Mouse (Mus musculus) thymus, postnatal 36 days (tissue): ENCODE results near the gene Rnf214.
A peak's percentile ranks its signal among the peaks of the same experiment; 100 is the strongest.

Experiments
- DNase-seq, 2 experiments: peaks; one replicate each; pipeline ENCODE4 v3.0.0; 2022; ENCODE audit warnings: mixed read lengths in 2 of 2

Rnf214 gene

DNA sequence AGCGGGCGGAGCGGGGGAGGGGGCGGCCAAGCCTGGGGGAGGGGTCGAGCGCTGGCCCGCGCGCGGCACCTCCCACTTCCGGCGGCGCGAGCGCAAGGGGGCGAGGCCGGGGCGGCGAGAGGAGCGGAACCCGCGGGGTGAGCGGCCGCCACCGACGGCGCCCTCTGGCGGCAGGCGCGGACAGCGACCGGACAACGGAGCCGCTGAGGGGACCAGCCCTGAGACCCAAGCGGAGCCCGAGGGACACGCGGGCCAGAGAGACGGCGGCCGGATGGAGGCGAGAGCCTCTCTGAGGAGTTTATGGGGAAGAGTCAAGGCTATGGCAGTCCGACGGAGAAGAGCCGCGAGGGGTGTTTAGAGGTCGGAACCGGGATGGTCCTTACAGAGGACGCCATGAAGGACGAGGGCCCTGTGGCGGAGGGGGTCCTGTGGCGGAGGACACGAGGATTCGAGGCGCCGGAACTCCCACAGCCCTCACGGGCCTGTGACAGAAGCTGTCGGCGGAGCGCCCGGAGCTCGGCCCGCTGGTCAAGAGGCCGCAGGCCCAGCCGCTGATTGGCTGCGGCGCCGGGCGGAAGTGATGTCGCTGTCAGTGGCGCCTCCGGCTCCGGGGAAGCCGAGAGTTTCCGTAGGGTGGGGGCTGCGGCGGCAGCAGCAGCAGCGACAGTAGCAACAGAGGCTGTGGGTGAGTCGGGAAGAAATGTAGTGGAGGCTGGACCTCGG lies at the start of gene Rnf214, which contains the start of gene Pcsk7:
Gene Rnf214 (minus strand): TSS at position 557 of the 723 bp plus-strand sequence.
Gene Pcsk7 (plus strand): TSS at position 143 of the 723 bp plus-strand sequence.
- peak; percentile 90 to 91 for DNase-seq

DNA sequence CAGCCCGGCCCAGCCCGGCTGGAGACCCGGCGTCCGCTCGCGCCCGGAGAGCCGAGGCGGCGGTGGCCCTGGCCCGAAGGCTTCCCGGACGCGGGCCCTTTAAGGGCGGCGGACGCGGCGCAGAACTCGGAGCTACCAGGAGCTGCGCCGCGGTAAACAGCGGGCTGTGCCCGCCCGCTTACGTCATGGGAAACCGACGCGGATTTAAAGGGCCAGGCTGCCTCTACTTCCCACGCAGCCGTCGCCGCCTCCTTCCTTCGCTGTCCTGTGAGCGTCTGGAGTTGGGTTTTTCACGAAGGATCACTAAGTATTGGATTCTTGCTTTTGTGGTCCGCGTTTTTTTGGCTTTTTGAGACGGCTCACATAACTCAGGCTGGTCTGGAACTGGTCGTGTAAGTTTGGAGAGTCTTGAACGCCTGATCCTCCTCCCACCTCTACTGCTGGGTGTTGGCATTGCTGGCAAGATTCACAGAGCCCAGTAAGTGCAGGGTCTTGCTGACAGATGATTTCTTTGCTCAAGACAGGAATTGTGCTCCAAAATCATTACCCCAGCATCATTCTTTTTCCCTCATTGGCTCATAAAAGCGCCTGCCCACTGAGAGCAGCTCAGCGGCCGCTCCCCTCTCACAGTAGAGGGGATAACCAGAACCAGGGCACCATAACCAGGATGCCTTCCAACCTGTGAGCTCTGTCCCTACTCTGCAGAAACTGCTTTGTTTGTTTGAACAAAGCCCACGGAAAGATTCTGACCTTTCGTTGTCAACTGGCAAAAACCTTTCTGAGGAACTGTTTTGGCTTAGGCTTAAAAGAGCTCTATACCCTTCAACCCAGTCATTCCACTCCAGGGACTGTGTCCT lies 48.6 kb upstream of the Rnf214 start, which contains the start of gene Sidt2:
Gene Sidt2 (minus strand): TSS at position 152 of the 857 bp plus-strand sequence.
- DNase-seq: peak; percentile 87 to 91

GRCm38 (mm10) chr9:45954294-45955106 lies 47.8 kb upstream of the Rnf214 start:
- peak; percentile 40 to 63 for DNase-seq

DNA sequence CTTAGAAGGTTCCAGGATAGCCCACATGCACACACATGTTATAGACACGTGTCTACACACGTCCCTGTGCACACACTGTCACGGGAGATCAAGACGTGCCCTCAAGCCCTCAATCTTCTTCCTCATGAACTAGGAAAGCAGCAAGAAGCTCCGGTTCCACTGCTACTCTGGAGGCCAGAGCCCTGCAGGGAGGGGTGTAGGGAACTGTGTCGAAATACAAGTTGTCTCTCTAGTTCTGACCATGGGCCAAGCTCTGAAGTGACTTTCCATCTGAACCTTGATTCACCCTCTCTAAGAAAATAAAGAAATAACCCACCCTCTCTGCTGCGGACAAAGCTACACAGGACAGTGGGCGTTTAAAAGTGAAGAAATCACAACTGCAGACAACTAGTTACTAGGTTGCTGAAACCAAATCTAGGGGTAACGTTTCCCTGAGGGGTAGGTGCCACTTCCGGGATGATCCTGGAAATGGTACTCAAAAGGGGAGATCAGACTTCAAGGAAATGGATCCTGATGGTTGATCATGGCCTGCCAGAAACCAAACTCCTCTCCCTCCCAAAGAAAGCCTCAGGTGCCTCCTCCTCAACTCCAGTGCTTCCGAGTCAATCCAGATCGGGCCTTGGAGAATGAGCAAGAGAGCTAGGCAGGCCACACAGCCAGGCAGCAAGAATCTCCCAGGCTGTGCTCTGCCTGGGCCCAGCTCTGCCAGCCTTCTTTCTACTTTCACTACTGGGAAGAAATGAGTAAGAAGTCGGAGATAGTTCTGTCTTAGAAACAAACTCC lies 47.0 kb upstream of the Rnf214 start:
- DNase-seq: no peak

DNA sequence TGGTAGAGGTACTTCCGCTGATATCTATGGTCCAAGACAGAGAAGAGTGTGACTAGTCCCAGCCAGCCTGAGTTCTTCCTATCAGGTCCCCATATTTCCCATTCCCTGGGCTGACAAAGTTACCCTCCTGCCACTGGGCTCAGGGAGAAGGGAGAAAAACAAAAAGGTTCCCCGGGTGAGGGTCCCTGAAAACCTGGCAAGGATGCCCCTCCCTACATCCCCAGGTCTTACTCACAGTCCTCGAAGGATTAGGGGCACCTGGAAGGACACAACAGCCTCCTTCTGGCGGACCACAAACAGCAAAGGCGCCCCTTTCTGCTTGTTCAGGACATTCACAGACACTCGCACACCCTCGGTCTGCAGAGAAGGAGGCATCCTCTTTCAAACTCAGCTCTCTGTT lies 46.2 kb upstream of the Rnf214 start:
- no peak for DNase-seq

DNA sequence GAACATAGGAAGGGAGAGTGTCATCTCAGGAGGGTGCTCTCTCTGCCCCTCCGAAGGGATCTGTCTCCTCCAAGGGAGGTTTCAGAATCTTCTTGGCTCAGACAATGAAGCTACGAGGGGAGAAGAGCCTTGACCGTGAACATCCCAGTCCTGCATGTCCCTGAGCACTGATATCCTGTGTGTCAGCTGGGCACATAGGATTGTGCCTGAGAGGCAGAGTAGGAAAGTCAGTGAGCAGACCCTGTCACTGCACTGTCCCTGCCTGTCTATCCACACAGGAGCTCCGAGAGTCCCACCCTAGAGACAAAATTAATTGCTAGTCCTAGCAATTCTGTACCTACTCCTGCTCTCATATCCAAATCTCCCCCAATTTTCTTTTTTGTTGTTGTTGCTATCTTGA lies 45.3 kb upstream of the Rnf214 start:
- no peak for DNase-seq

GRCm38 (mm10) chr9:45946872-45947183 lies 40.1 kb upstream of the Rnf214 start:
- DNase-seq: no peak

DNA sequence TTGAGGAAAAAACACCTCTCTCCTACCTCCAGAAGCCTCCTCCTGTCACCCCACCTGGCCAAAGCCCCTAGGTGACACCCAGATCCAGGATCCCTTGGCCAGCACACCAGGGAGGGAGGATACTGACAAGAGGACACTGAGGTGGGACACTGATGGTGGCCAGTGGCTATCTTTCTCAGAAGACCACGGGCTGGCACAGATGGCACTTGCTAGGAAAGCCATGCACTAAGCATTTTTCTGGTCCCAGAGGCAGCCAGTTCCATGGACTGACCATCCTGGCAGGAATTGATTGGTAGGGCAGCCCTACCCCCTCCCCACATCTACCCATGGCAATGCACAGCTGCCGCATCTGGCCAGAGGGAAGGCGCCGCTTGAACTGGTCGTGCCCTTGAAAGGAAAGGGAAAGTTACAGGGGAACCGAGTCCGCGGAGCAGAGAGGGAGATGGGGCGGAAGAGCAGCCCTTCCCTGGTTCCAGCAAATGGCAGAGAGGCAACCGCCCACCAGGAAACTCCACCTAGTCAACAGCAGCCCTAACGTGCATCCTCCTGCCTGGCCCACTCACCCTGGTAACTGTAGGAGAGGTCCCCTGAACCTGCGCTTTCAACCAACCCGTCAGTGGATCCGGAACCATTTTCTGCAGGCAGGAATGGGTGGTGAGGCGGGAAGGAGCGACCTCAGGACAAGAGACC lies 39.6 kb upstream of the Rnf214 start:
- peak in 1 of 2 experiments; percentile 35 for DNase-seq

- DNase-seq: peak; percentile 44 to 68
Observed at GRCm38 (mm10) chr9:45945721-45946120, 39.0 kb upstream of the Rnf214 start.

DNA sequence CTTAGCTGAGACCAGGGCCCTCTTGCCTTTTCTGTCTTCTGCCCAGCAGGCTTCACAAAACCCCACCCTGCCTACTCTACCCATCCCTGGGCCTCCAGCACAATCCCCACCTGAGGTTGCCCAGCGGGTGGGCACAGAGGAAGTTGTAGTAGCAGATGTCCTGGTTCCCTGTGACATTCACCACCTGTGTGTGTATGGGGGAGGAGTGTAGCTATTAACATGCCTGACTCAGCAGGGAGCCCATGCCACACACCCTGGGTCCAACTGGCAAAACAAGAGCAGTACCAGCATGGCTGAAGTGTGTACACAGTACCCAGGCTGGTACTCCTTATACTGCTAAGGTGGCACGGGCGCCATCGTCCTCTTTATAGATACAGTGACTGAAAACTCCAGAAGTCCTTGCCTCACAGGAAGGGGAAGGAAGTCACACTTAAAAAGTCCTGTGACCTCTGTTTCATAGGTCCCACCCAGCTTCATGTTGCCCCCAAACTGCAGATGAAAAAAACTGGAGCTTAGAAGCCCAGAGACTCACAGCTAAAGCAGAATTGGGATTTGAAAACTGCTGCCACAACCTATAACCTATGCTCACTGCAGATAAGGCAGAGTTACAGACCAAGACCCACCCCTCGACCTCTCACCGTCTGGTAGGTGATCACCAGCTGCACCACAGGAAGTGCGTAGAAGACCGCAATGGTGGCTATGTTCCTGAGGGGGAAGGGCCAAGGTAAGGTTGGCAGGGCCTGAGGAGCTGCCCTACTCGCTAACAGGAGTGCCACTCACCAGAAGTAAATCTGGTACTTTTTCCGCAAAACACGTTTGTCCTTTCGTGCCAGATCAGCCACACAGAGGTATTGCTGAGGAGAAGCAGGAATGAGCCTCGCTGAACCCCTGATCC lies 38.0 kb upstream of the Rnf214 start:
- peak; percentile 77 to 83 for DNase-seq

DNA sequence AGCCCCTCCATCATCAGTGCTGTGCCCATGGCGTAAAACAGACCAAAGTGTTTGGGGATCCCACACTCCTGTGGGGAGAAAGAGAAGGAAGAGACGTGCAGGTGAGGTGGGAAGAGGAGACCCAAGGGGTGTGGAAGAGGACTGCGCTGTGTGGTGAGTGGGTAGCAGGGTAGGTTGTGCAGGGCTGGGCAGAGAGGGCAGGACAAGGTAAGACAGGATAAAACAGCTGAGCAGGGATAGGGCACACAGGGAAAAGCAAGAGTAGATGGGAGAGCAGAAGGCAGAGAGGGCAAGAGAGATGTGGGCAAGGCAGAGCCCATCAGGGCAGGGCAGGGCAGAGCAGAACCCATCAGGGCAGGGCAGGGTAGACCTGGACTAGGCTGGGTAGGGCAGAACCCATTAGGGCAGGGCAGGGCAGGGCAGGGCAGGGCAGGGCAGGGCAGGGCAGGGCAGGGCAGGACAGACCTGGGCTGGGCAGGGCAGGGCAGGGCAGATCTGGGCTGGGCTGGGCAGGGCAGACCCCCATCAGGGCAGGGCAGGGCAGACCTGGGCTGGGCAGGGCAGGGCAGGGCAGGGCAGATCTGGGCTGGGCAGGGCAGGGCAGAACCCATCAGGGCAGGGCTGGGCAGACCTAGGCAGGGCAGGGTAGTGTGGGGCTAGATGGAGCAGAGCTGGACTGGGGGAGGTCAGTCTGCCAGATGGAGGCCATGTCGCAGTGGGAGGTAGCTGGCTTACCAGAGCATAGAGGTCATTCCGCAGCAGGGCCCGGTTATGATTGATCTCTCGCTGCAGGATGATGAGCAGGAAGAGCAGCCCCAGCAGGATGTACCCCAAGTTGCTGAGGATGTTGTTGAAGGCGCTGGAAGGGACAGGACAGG lies 37.2 kb upstream of the Rnf214 start:
- DNase-seq: no peak

DNA sequence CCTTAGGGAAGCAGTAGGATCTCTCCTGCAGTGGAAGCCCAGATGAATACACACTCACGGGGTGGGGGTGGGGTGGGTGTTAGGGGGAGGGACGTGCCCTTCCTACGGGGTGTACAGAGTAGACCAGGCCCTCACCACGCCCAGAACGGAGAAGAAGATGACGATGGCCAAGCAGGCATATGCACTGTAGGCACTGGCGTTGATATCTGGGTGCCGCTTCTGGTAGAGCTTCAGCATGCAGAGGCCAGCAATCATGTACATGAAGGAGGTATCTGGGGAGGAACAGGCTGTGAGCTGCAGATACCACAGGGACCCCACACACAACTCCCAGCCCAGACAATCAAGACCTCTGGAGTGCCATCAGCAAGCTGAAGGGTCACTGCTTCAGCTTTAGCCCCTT lies 36.2 kb upstream of the Rnf214 start:
- no peak for DNase-seq

GRCm38 (mm10) chr9:45942464-45942863 lies 35.8 kb upstream of the Rnf214 start:
- no peak for DNase-seq

DNA sequence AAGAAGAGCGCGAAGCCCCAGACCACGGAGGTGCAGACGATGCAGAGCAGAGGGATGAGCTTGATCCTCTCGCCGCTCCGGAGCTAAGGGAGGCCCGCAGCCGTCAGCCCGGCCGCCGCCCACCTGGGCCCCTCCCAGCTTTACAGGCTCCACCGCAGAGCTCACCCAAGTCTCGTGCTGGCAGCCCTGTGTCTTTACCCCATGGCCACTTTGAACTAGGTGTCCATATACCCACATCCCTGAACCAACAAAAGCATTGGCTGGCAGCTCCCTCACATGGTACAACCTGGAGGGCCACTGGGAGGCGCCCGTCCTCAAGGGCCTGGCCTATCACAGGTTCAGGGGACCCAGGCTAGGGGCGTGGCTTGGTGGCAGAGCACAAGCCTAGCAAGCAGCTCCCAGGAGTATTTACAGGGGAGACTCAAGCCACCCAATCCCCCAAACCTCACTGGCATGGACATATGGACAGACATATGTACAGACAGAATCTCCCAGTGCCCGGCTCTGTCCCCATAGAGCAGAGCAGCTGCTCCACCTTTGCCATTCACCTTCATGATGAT lies 34.7 kb upstream of the Rnf214 start:
- peak in 1 of 2 experiments; percentile 46 for DNase-seq

DNA sequence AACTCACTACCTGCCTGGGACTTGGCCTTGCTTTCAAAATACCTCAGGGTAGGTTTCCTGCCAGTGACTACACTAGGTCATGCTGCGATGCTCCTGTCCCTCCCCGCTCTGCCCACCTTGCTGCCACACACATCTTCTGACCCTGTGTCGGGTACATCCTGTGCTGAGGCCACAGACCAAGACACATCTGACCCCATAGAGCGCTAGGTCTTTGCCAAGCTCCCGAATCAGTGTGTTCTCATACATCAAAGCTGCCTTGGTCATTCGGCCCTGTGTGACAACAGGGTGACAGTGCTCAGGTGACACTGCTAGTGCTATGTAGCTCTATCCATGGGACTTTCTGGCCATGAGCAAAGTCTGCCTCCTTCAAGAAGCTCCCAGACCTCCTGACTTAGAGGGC lies 33.1 kb upstream of the Rnf214 start:
- DNase-seq: no peak

- DNase-seq: no peak
Observed at GRCm38 (mm10) chr9:45938952-45939637, 32.4 kb upstream of the Rnf214 start.

GRCm38 (mm10) chr9:45938088-45938487 lies 31.4 kb upstream of the Rnf214 start:
- DNase-seq: no peak

- DNase-seq: peak; percentile 38 to 40
Observed at GRCm38 (mm10) chr9:45936883-45937282, 30.2 kb upstream of the Rnf214 start.
